Mouse (Mus musculus) lung, adult 2 months (tissue): ENCODE data around the gene St6galnac5.

Experiments used
- CTCF ChIP-seq: fragments of 200-500 bp; IDR thresholded peaks from 2 replicates; pipeline ENCODE4 v1.5.1; 2011; ENCODE audit warnings: mild to moderate bottlenecking, low read length, control low read depth; ENCODE audit not compliant: insufficient read depth
- POLR2A ChIP-seq: fragments of 200-500 bp; IDR thresholded peaks from 2 replicates; pipeline ENCODE4 v1.6.1; 2011; ENCODE audit warnings: low read depth, mild to moderate bottlenecking, control low read depth, low read length, borderline replicate concordance; ENCODE audit errors: extremely low read depth

DNA sequence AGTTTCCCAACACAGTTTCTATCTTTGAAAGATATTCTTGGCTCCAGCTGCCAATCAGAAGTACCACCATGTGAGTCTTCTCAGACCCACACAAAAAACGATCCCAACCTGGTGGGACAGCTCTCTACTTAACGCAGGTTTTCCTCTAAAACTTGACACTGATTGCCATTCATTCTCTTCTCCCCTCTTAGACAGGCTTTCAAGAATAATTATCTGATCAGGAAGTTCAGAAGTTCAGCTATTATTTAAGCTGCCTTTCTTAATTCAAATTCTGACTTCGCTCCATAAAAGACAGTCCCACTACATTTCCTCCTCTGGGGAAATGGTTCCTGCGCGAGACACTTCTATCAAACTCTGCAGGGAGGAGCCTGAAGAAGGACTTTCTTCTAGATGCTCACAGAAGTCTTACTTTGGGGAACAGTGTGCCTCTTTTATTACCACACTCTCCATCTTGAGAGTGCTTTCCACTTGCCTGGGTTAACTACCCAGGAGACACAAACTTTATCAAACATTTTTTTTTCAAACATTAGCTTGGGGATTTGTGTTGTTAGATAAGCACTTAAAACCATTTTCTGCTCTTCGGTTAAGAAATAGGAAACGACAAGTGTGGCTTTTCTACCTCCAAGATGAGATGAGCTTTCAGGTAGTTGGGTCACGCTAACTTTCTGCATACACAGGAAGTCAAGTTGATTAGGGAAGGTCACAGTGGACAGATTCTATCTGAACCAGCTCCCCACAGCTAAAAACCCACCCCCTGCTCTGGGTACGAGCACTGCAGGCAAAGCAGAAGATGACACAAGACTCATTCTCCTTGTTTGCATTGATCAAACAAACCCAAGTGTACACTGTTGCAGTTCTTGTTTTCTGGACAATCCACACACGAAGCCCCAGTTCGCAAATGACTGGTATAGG is 30.2 kb downstream of the St6galnac5 start:
- TF ChIP-seq CTCF (no peak), POLR2A (no peak)
